Mouse (Mus musculus): ENCODE results near the gene Zfp408.
"Not testable (repeated sequence)": the region's sequence is repeated elsewhere in the genome, so short reads cannot be mapped to it uniquely, and the experiment has no call there.

The Zfp408 gene

GRCm38 (mm10) chr2:91651458-91652258 lies 2.1 kb upstream of the Zfp408 start:
- DNase-seq (ENCODE audit: low spot score): peak; percentile 51

GRCm38 (mm10) chr2:91650360-91650995 lies 887 bp upstream of the Zfp408 start:
- no peak for DNase-seq (ENCODE audit: low spot score)

DNA sequence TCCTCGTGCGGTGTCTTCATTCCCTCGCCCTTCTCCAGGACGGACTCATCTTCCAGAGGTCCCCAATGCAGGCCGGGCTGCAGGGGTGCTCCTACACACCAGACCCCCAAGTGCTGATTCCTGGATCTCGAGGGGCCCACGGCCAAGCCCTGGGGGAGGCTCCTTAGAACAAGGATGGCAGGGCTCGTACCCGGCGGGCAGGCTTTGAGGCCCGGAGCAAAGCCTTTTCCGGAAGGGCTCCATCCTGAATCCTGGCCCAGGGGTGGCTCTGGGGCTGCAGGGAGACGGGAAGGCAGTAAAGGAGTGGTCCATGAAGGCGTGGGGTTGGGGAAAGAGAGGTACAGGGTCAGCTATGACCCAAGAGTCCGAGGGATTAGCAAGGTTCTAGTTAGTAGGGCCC lies 439 bp downstream of the Zfp408 start:
- DNase-seq (ENCODE audit: low spot score): no peak

- DNase-seq (ENCODE audit: low spot score): peak; percentile 63
These were observed 2.9 kb downstream of the Zfp408 start for GRCm38 (mm10) chr2:91646733-91647132.

DNA sequence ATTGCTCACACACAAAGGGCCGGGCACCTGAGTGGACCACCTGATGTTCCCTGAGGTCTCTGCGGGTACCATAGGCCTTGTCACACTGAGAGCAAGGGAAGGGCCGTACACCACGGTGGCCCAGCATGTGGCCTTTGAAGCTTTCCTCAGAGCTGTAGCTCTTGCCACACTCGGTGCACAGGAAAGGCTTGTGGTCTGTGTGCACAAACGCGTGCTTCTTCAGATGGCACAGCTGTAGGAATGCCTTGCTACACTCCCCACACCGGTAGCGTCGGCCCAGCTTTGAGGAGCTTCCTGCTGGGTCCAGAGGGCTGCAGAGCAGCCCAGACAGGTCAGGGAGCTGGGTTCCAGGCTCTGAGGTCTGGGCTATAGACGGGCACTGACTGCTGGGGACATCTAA lies 3.8 kb downstream of the Zfp408 start:
- peak; percentile 69 for DNase-seq (ENCODE audit: low spot score)

GRCm38 (mm10) chr2:91645354-91645753 lies 4.2 kb downstream of the Zfp408 start:
- peak; percentile 5 for DNase-seq (ENCODE audit: low spot score)

GRCm38 (mm10) chr2:91644021-91644420 lies 5.6 kb downstream of the Zfp408 start:
- peak; percentile 40 for DNase-seq (ENCODE audit: low spot score)

- DNase-seq (ENCODE audit: low spot score): no peak
These were observed 6.7 kb downstream of the Zfp408 start for GRCm38 (mm10) chr2:91642825-91643415.

- DNase-seq (ENCODE audit: low spot score): peak; percentile 46
These were observed 10.7 kb downstream of the Zfp408 start for GRCm38 (mm10) chr2:91638931-91639330.

- DNase-seq (ENCODE audit: low spot score): no peak
These were observed 12.8 kb downstream of the Zfp408 start for GRCm38 (mm10) chr2:91636727-91637338.

- no peak for DNase-seq (ENCODE audit: low spot score)
These were observed 13.4 kb downstream of the Zfp408 start, which contains the start of gene F2 for GRCm38 (mm10) chr2:91636229-91636628. F2 (minus strand) TSS chr2:91636414.

GRCm38 (mm10) chr2:91635486-91635885 lies 14.1 kb downstream of the Zfp408 start:
- no peak for DNase-seq (ENCODE audit: low spot score)

DNA sequence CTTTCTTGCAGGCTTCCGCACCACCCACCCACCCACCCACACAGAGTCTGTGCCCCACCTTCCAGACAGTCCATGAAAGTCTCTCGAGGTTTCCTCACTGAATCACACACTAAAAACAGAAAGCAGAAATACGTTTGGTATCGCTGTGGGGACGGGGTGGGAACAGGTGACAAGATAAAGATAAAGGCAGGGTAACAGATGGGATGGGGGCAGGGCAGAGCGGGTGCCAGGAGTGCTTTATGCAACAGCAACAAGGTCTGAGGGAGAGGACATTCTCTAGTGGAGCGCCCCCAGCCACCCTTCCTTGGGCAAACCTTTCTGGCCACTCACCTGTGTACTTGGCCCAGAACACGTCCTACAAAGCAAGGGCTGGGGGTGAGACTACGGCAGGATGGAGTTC lies 14.8 kb downstream of the Zfp408 start:
- DNase-seq (ENCODE audit: low spot score): no peak

DNA sequence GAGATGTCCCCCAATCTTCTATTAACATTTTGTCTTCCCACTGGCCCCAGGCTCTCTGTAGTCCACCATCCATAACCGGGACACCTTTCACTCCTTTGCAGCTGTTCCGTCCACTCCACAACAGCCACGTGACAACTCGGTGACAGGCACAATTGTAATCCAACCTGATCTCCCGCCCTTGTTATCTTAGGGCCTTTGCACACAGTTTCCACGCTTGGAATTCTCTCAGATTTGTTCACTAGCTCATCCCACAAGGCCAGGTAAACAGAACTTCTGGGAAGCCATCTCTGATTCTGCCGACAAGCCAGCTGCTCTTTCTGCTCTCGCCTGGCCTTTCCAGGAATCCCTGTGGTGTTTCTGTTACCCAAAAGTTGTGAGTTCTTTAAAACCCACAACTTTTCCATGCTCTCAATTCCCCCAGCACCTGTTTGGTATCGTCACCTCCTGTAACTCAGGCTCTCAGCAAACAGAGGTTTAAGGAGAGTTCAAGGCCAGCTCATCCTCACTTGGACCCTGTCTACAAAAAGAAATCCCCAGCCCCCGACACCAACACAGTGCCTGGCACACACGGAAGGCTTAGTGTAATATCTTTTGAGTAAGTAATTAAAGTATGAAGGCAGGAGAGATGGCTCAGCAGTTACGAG lies 16.1 kb downstream of the Zfp408 start:
- no peak for DNase-seq (ENCODE audit: low spot score)

- no peak for DNase-seq (ENCODE audit: low spot score)
These were observed 17.3 kb downstream of the Zfp408 start for GRCm38 (mm10) chr2:91632316-91632715.

DNA sequence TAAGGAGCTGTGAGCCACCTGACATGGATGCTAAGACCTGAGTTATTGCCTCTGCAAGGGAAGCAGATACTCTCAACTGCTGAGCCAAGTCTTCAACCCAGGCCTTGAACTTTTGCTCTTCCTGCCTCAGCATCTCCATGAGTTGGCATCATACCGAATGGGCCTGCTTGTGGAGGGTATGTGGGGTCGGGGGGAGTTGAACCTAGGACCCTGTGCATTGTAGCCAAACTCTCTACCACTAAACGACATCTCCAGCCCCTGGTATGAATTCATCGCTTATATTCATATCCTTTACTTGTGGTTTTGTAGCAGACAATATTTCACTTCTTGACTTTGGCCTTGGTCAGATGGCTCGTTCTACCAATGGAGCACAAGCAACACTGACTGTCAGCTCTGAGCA lies 17.8 kb downstream of the Zfp408 start:
- no peak for DNase-seq (ENCODE audit: low spot score)

DNA sequence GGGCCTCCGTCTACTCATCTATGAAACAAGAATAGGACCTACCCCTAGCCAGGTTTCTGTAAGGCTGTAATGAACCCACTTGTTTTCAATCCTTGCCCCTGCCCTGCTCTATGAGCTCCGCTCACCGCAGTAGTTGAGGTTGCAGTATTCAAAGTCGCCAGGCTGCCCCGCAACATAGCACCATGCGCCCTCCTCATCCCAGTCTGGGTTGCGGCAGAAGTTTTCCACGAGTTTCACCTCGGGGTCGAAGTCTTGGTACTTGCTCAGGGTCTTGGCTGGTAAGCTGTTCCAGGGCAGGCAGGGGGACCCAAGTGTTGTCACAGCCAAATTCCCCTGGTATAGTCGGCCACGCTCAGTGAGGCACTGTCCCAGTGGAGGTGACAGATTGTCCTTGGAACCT lies 19.2 kb downstream of the Zfp408 start:
- no peak for DNase-seq (ENCODE audit: low spot score)

DNA sequence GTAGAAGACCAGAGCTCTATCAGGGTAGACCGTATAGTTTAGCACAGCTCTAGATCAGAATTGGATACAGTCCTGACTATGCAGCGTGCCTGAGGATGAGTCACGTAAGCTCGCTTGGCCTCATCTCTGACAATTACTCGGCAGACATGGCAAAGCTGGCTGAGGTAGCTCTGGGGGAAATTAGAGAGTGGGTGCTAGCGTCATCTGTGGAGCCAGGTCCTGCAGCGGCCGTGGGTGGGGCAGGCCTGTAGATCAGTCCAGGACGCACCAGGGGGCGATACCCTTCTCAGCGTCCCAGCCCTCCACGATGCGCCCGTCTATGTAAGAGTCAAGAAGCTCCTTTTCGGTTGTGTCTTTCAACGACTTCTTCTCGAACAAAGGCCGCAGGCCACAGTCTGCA lies 19.9 kb downstream of the Zfp408 start:
- DNase-seq (ENCODE audit: low spot score): no peak

DNA sequence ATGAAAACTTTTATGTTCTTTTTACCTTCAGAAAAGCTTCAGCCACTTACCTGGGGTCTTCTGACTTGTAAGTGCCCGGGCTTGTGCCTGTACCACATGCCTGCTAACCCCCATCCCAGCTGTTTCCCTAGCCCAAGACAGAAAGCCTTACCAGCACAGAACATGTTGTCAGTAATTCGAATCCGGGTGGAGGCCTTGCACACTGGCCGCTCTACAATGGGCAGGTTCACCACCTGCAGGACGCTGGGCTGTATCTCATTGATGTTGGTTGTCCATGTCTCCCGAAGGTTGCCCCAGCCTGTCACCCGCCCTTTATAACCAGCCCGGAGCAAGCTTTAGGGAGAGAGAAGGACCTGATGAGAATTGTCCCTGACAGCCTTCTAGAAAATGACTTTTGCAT lies 21.4 kb downstream of the Zfp408 start:
- DNase-seq (ENCODE audit: low spot score): no peak

GRCm38 (mm10) chr2:91627486-91627885 lies 22.1 kb downstream of the Zfp408 start:
- DNase-seq (ENCODE audit: low spot score): no peak

DNA sequence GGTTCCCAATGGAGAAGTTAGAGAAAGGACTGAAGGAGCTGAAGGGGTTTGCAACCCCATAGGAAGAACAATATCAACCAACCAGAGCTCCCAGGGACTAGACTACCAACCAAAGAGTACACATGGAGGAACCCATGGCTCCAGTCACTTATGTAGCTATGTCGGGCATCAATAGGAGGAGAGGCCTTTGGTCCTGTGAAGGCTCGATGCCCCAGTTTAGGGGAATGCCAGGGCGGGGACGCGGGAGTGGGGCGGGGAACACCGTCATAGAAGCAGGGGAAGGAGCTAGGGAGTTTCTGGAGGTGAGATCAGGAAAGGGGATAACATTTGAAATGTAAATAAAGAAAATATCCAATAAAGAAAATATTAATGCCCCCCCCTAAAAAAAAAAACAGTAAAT lies 26.2 kb downstream of the Zfp408 start:
- not testable (repeated sequence) for DNase-seq (ENCODE audit: low spot score)

GRCm38 (mm10) chr2:91622356-91622755 lies 27.2 kb downstream of the Zfp408 start:
- DNase-seq (ENCODE audit: low spot score): no peak

Measured in T-cell, adult 2 months (primary cell).